Mouse (Mus musculus) kidney, postnatal 0 days (tissue): ENCODE data around the gene Gla. TPM values are rescaled to one million over a fixed set of nuclear protein-coding genes. Genes with fewer than 3 reads are reported as not detected.

Experiments
- ATAC-seq: fragments of 200-750 bp; cut with Nextera tagmentation; replicated peaks from 2 replicates; pipeline ENCODE4 v1.8.0; 2017; ENCODE audit warnings: low read depth, moderate number of reproducible peaks, moderate TSS enrichment, moderate library complexity; ENCODE audit not compliant: low FRiP score
- DNase-seq: peaks from one replicate; pipeline ENCODE4 v3.0.0-alpha.2; 2016; ENCODE audit warnings: low spot score
- H3K27ac ChIP-seq: fragments of 300-500 bp; sonication (generic); 2 replicates; pipeline ENCODE4 v1.5.1; 2014; ENCODE audit warnings: mild to moderate bottlenecking
- H3K27me3 ChIP-seq: fragments of 300-500 bp; sonication (generic); 2 replicates; pipeline ENCODE4 v1.6.1; 2014; ENCODE audit warnings: low read length, mixed read lengths; ENCODE audit not compliant: insufficient read depth
- H3K36me3 ChIP-seq: fragments of 300-500 bp; sonication (generic); 2 replicates; pipeline ENCODE4 v1.6.1; 2014; ENCODE audit warnings: low read length, mixed read lengths; ENCODE audit not compliant: insufficient read depth
- H3K4me1 ChIP-seq: fragments of 300-500 bp; sonication (generic); replicated peaks from 2 replicates; pipeline ENCODE4 v1.6.1; 2014; ENCODE audit warnings: antibody characterized with exemption, low read length, mixed read lengths; ENCODE audit not compliant: insufficient read depth
- H3K4me2 ChIP-seq: fragments of 300-500 bp; sonication (generic); 2 replicates; pipeline ENCODE4 v1.6.1; 2014; ENCODE audit warnings: mild to moderate bottlenecking, low read length, moderate library complexity, mixed read lengths
- H3K4me3 ChIP-seq: fragments of 300-500 bp; sonication (generic); replicated peaks from 2 replicates; pipeline ENCODE4 v1.5.1; 2014; ENCODE audit warnings: low read depth, low read length
- H3K9ac ChIP-seq: fragments of 300-500 bp; sonication (generic); 2 replicates; pipeline ENCODE4 v1.6.1; 2014; ENCODE audit warnings: low read depth, low read length
- H3K9me3 ChIP-seq: fragments of 300-500 bp; sonication (generic); replicated peaks from 2 replicates; pipeline ENCODE4 v1.6.1; 2016; ENCODE audit warnings: low read length, inconsistent platforms, mixed read lengths
- CTCF ChIP-seq: IDR thresholded peaks from 2 replicates; pipeline ENCODE4 v1.5.1; 2016; ENCODE audit warnings: antibody characterized with exemption, low read depth, mild to moderate bottlenecking, moderate library complexity
- WGBS: fragments of 180-500 bp; shearing (Covaris S2); extraction: QIAGEN DNeasy Blood & Tissue Kit; methylation state at CpG from one replicate; pipeline ENCODE4 v1.1.7; 2014; 5-methylcytosine and 5-hydroxymethylcytosine counted together
- polyA plus RNA-seq: library from polyadenylated mRNA; unstranded; fragments of >200 nt; fragmentation: Nextera tagmentation; extraction: Ambion mirVana; gene quantifications from 2 replicates; pipeline ENCODE4 v1.2.1, GENCODE M21; 2015

Gla gene
- polyA plus RNA-seq, 1 experiment from 2014 or later, result 4.8 TPM

- no peak overlapping the region for H3K4me3 ChIP-seq
- no peaks in the 10 kb centered on the region for H3K4me1 ChIP-seq
- ATAC-seq (no peak), DNase-seq (no peak)
- no peak overlapping the region for H3K4me2 ChIP-seq
- H3K27ac ChIP-seq, result no peak overlapping the region
- no peak for TF ChIP-seq CTCF
- 85% methylated on average over 4 of the region's 4 CpGs for WGBS
- H3K36me3 ChIP-seq, result no peaks in the 10 kb centered on the region
- no peaks in the 10 kb centered on the region for H3K9me3 ChIP-seq
- no peak overlapping the region for H3K9ac ChIP-seq
- H3K27me3 ChIP-seq, result no peaks in the 10 kb centered on the region
These were observed 47.6 kb downstream of the Gla start for GRCm38 (mm10) chrX:134553326-134553725.

GRCm38 (mm10) chrX:134550903-134551302 is 50.0 kb downstream of the Gla start:
- peak; percentile 78 for TF ChIP-seq CTCF
- ATAC-seq, result no peak
- H3K27ac ChIP-seq, result no peak overlapping the region

GRCm38 (mm10) chrX:134547330-134547729 is 53.6 kb downstream of the Gla start:
- Histone ChIP-seq H3K4me1 (no peaks in the 10 kb centered on the region), H3K9ac (no peak overlapping the region), H3K27me3 (no peaks in the 10 kb centered on the region), H3K4me3 (no peak overlapping the region), H3K9me3 (no peaks in the 10 kb centered on the region), H3K4me2 (no peak overlapping the region), H3K27ac (no peak overlapping the region), H3K36me3 (no peaks in the 10 kb centered on the region)
- 84% methylated on average over 4 of the region's 4 CpGs for WGBS
- TF ChIP-seq CTCF, result no peak
- DNase-seq (no peak), ATAC-seq (no peak)

More at GRCm38 (mm10) chrX:134550903-134551302, 50.0 kb downstream of the Gla start:
- H3K4me3 ChIP-seq, result no peak overlapping the region
- no peaks in the 10 kb centered on the region for H3K9me3 ChIP-seq
- H3K4me1 ChIP-seq, result no peaks in the 10 kb centered on the region
- 15% methylated on average over 5 of the region's 5 CpGs for WGBS
- no peak overlapping the region for H3K4me2 ChIP-seq
- H3K36me3 ChIP-seq, result no peaks in the 10 kb centered on the region
- no peaks in the 10 kb centered on the region for H3K27me3 ChIP-seq
- H3K9ac ChIP-seq, result no peak overlapping the region
- peak; percentile 65 for DNase-seq

- Histone ChIP-seq H3K36me3 (no peaks in the 10 kb centered on the region), H3K4me3 (peak overlapping the region; percentile 54), H3K4me2 (peak overlapping the region; percentile 64), H3K27ac (peak overlapping the region; percentile 74; the same call in 1 of the 2 replicates), H3K9me3 (no peaks in the 10 kb centered on the region), H3K9ac (peak overlapping the region; percentile 57; the same call in 1 of the 2 replicates), H3K4me1 (no peaks in the 10 kb centered on the region), H3K27me3 (no peaks in the 10 kb centered on the region)
- DNase-seq (peak; percentile 1), ATAC-seq (0 out of 2 replicates have a peak, but pooled peaks have one; percentile 11)
- TF ChIP-seq CTCF, result no peak
- 26% methylated on average over 6 of the region's 6 CpGs for WGBS
These were observed 59.0 kb downstream of the Gla start for GRCm38 (mm10) chrX:134541955-134542308.

GRCm38 (mm10) chrX:134541145-134541954 is 59.6 kb downstream of the Gla start, which contains the start of gene Timm8a1:
Gene Timm8a1 (minus strand): TSS chrX:134541865.
- no peak for TF ChIP-seq CTCF
- Histone ChIP-seq H3K27me3 (no peaks in the 10 kb centered on the region), H3K36me3 (no peaks in the 10 kb centered on the region), H3K9ac (peak within 1 kb of the TSS; percentile 57; the same call in 1 of the 2 replicates), H3K4me3 (peak within 1 kb of the TSS; percentile 54), H3K4me2 (peak within 1 kb of the TSS; percentile 64), H3K4me1 (no peaks in the 10 kb centered on the region), H3K27ac (peak within 1 kb of the TSS; percentile 74), H3K9me3 (no peaks in the 10 kb centered on the region)
- 27% methylated on average over 36 of the region's 61 CpGs for WGBS
- ATAC-seq (peak; percentile 91), DNase-seq (peak; percentile 50)

GRCm38 (mm10) chrX:134540414-134541135 is 60.4 kb downstream of the Gla start:
- H3K4me3 ChIP-seq, result peak overlapping the region; percentile 54
- H3K4me2 ChIP-seq, result peak overlapping the region; percentile 64
- H3K36me3 ChIP-seq, result no peaks in the 10 kb centered on the region
- H3K9ac ChIP-seq, result peak overlapping the region; percentile 55; the same call in 1 of the 2 replicates
- 0 out of 2 replicates have a peak, but pooled peaks have one; percentile 18 for TF ChIP-seq CTCF
- no peak for ATAC-seq
- DNase-seq, result peak; percentile 22
- H3K27me3 ChIP-seq, result no peaks in the 10 kb centered on the region
- no peaks in the 10 kb centered on the region for H3K4me1 ChIP-seq
- H3K9me3 ChIP-seq, result no peaks in the 10 kb centered on the region
- 43% methylated on average over 12 of the region's 12 CpGs for WGBS
- H3K27ac ChIP-seq, result 0 out of 2 replicates have a peak overlapping the region, but pooled peaks have one; percentile 54
